Mouse (Mus musculus) ES-E14 (cell line): ENCODE results near the gene Rpl23a. TPM values are rescaled to one million over a fixed set of nuclear protein-coding genes. Genes with fewer than 3 reads are reported as not detected.
A peak's percentile ranks its signal among the peaks of the same experiment; 100 is the strongest.

Experiments
- DNase-seq: peaks from one replicate; pipeline ENCODE4 v3.0.0-alpha.2; 2013; ENCODE audit warnings: low read depth, low spot score
- H3K27ac ChIP-seq: 2 replicates; pipeline ENCODE4 v1.5.1; 2012; ENCODE audit warnings: low read depth, mild to moderate bottlenecking, low read length, moderate library complexity, mixed read lengths; ENCODE audit not compliant: poor library complexity, insufficient read depth, severe bottlenecking
- H3K36me3 ChIP-seq: 2 replicates; pipeline ENCODE4 v1.6.1; 2012; ENCODE audit warnings: mild to moderate bottlenecking, low read length, moderate library complexity, mixed read lengths; ENCODE audit not compliant: control insufficient read depth, poor library complexity, insufficient read depth, severe bottlenecking
- H3K4me1 ChIP-seq, 2 experiments: fragments of 150-350 bp in 1 of 2; sonication (generic) in 1 of 2; 2 replicates each; pipeline ENCODE4 v1.6.1; 2012; ENCODE audit warnings: low read length in 2 of 2, mild to moderate bottlenecking in 1 of 2, mixed read lengths in 1 of 2; ENCODE audit not compliant: control insufficient read depth in 2 of 2, insufficient read depth in 2 of 2, poor library complexity in 1 of 2
- H3K4me3 ChIP-seq, 2 experiments: fragments of 150-350 bp in 1 of 2; sonication (generic) in 1 of 2; 2 replicates each; pipeline ENCODE4 v1.5.1; 2012; ENCODE audit warnings: low read length in 2 of 2, low read depth in 1 of 2, mild to moderate bottlenecking in 1 of 2, mixed read lengths in 1 of 2; ENCODE audit not compliant: insufficient read depth in 1 of 2, poor library complexity in 1 of 2, severe bottlenecking in 1 of 2
- H3K9ac ChIP-seq: 2 replicates; pipeline ENCODE4 v1.6.1; 2012; ENCODE audit warnings: low read depth, mild to moderate bottlenecking, low read length, mixed read lengths; ENCODE audit not compliant: poor library complexity, insufficient read depth, severe bottlenecking
- H3K9me3 ChIP-seq: fragments of 150-350 bp; sonication (generic); 2 replicates; pipeline ENCODE4 v1.6.1; 2012; ENCODE audit warnings: low read depth, mild to moderate bottlenecking, low read length; ENCODE audit not compliant: control insufficient read depth, insufficient read depth
- CHD2 ChIP-seq: IDR thresholded peaks from 2 replicates; pipeline ENCODE4 v1.6.1; 2014; ENCODE audit warnings: mild to moderate bottlenecking, low read depth, low read length, inconsistent platforms
- HCFC1 ChIP-seq: IDR thresholded peaks from 2 replicates; pipeline ENCODE4 v1.6.1; 2012; ENCODE audit warnings: low read length, inconsistent platforms, borderline replicate concordance; ENCODE audit not compliant: insufficient read depth
- MAFK ChIP-seq: IDR thresholded peaks from 2 replicates; pipeline ENCODE4 v1.6.1; 2014; ENCODE audit warnings: mild to moderate bottlenecking, low read depth, low read length, inconsistent platforms; ENCODE audit not compliant: insufficient read depth
- ZC3H11A ChIP-seq: IDR thresholded peaks from 2 replicates; pipeline ENCODE4 v1.6.1; 2012; ENCODE audit warnings: low read depth, mild to moderate bottlenecking, inconsistent platforms, low read length, borderline replicate concordance
- ZNF384 ChIP-seq: IDR thresholded peaks from 2 replicates; pipeline ENCODE4 v1.6.1; 2012; ENCODE audit warnings: low read depth, low read length, inconsistent platforms
- in situ Hi-C, 2 experiments: fragments of 600-800 bp; cut with MboI; formaldehyde crosslinking; loops; one replicate each; pipeline ENCODE4 v1.15.1; 2025; ENCODE audit warnings: low sequenced_read_pairs in 2 of 2, inconsistent platforms in 1 of 2; ENCODE audit not compliant: unreplicated experiment in 2 of 2
- total RNA-seq: library from RNA; depleted of rRNA; stranded (reverse); fragments of 300-350 nt; gene quantifications from 2 replicates; pipeline ENCODE4 v1.2.3, GENCODE M21; 2012

Gene Rpl23a
- total RNA-seq, 1 experiment, result 2,664 TPM

- Histone ChIP-seq H3K9me3 (no peaks in the 10 kb centered on the region), H3K36me3 (peaks cover 29% of the 10 kb centered on the region), H3K27ac (peak within 1 kb of the TSS; percentile 93), H3K9ac (peak within 1 kb of the TSS; percentile 78), H3K4me3 (peak within 1 kb of the TSS; percentile 83 to 94), H3K4me1 (peaks cover 0 to 46% of the 10 kb centered on the region in 2 experiments; a peak in 3 of 4 replicates)
- TF ChIP-seq MAFK, result no peak
- no peak for TF ChIP-seq CHD2
- TF ChIP-seq HCFC1, result no peak
- TF ChIP-seq ZC3H11A, result no peak
- TF ChIP-seq ZNF384, result no peak
- in situ Hi-C loops, result no loop called here
- DNase-seq, result no peak
Observed at GRCm38 (mm10) chr11:78164924-78165760, 18.2 kb downstream of the Rpl23a start, which contains the start of gene Traf4. Gene Traf4, minus strand, starts transcription at chr11:78165589.

GRCm38 (mm10) chr11:78164604-78164923 lies 18.8 kb downstream of the Rpl23a start:
- Histone ChIP-seq H3K27ac (peak overlapping the region; percentile 75), H3K9me3 (no peaks in the 10 kb centered on the region), H3K4me3 (peak overlapping the region; percentile 83 to 94), H3K4me1 (peaks cover 0 to 49% of the 10 kb centered on the region in 2 experiments; a peak in 3 of 4 replicates), H3K36me3 (peaks cover 35% of the 10 kb centered on the region), H3K9ac (peak overlapping the region; percentile 78)
- TF ChIP-seq ZNF384, result no peak
- DNase-seq, result no peak
- in situ Hi-C loops, result no loop called here

DNA sequence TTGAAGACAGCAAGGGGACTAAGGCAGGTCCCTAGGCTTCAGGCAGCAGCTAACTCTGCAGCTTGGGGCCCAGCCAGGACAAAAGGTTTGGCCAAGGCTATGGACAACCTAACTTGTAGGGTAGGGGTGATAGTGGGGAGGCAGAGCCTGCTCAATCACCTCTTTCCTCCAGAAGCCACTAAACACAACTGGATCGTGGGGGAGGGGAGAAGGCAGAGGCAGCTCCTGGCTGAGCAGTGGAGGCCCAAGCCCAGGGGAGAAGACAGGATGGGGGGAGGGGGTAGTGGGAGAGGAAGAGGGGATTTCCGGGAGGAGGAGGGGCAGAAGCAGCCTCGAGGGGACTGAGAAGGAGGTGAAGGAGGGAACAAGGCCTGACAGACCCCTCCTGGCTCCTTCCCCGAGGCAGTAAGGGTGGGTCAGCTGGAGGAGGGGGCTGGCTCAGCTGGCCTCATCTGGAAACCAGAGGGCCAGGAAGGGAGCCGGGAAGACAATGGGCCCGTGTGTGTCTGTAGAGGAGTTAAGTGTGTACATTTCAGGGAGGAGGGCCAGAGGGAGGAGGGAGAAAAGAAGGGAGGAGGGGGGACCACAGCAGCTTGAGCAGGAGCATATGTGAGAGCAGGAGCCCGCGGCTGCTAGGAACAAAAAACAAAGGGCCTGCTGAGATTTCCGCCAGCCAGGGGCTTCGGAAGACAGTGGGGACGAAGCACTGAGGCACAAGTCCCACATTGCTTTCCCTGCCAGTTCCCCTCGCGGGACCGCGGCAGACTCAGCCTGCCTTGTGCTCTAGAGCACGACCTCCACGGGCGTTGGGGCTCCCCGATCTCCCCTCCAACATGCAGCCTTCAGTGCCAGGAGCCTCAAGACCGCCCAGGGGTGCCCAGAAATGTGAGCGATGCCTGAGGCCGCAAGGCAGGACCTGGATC lies 19.4 kb downstream of the Rpl23a start:
- Histone ChIP-seq H3K9me3 (no peaks in the 10 kb centered on the region), H3K27ac (peak overlapping the region; percentile 75), H3K9ac (peak overlapping the region; percentile 78), H3K4me1 (peaks cover 0 to 47% of the 10 kb centered on the region in 2 experiments; a peak in 3 of 4 replicates), H3K36me3 (peaks cover 39% of the 10 kb centered on the region), H3K4me3 (peak overlapping the region; percentile 83 to 94)
- no peak for DNase-seq
- TF ChIP-seq MAFK (no peak), ZNF384 (no peak), ZC3H11A (no peak), HCFC1 (no peak), CHD2 (no peak)
- in situ Hi-C loops, result no loop called here

GRCm38 (mm10) chr11:78163045-78163444 lies 20.3 kb downstream of the Rpl23a start:
- Histone ChIP-seq H3K9me3 (no peaks in the 10 kb centered on the region), H3K4me3 (peak overlapping the region in 1 of 2 experiments; percentile 83; a peak in 1 of 4 replicates), H3K9ac (no peak overlapping the region), H3K36me3 (peaks cover 47% of the 10 kb centered on the region), H3K4me1 (peaks cover 0 to 41% of the 10 kb centered on the region in 2 experiments; a peak in 3 of 4 replicates), H3K27ac (no peak overlapping the region; the same call in 1 of the 2 replicates)
- in situ Hi-C loops, result no loop called here
- TF ChIP-seq CHD2, result no peak
- no peak for TF ChIP-seq MAFK
- no peak for TF ChIP-seq ZC3H11A
- no peak for TF ChIP-seq HCFC1
- no peak for TF ChIP-seq ZNF384
- DNase-seq, result no peak
